Comparison of ENCODE assay signal across 25 mouse cellular contexts in the genomic region with DNA sequence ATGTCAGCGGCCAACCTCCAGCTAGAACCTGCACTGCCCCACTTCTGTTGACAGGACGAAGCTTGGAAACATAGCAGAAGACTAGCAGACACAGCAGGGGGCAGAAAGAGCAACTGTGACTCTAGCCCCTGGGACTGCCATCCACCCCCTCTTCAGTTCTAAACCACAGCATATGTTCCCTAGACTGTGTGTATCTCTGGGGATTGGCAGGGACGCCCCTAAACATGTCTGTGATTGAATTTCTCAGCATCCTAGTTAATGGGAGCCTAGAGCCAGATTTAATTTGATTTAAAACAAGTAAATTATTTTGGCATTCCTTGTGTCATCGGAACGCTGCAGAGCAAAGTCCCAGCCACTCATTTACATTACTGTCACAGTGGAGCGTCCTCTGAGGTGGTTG.
DNase-seq lines count a peak whose midpoint lies in the region; ATAC-seq and TF ChIP-seq lines count a peak whose summit lies in the region.
"Had no signal": no experiment of that assay in that cellular context is flagged by ENCODE, and none has a peak within 500 bp of the region (broad histone marks: within the 10 kb centered on the region; RNA-seq: fewer than 3 reads in every experiment).

No protein-coding gene starts in this region.

- H3K9me3 ChIP-seq in forebrain, embryonic 13.5 days (replicated peaks), result no peaks in the 10 kb centered on the region
- H3K9me3 ChIP-seq in forebrain, embryonic 12.5 days, result no peaks in the 10 kb centered on the region
- H3K9me3 ChIP-seq in forebrain, embryonic 15.5 days, result no peaks in the 10 kb centered on the region
- no peaks in the 10 kb centered on the region for H3K9me3 ChIP-seq in forebrain, embryonic 11.5 days (ENCODE audit: control insufficient read depth, low read length)
- H3K9me3 ChIP-seq: embryonic facial prominence, embryonic 13.5 days; embryonic facial prominence, embryonic 15.5 days had no signal

- H3K4me2 ChIP-seq in forebrain, embryonic 13.5 days, result no peak overlapping the region
- H3K4me2 ChIP-seq in forebrain, embryonic 12.5 days, result no peak overlapping the region
- H3K4me2 ChIP-seq in forebrain, embryonic 15.5 days (replicated peaks), result no peak overlapping the region
- H3K4me2 ChIP-seq in forebrain, embryonic 11.5 days (ENCODE audit: low read depth, low read length, severe bottlenecking), result no peak overlapping the region
- H3K4me2 ChIP-seq: embryonic facial prominence, embryonic 13.5 days; embryonic facial prominence, embryonic 15.5 days had no signal

- H3K9ac ChIP-seq in forebrain, embryonic 13.5 days, result no peak overlapping the region
- H3K9ac ChIP-seq in forebrain, embryonic 12.5 days, result no peak overlapping the region
- no peak overlapping the region for H3K9ac ChIP-seq in forebrain, embryonic 15.5 days (replicated peaks)
- H3K9ac ChIP-seq in forebrain, embryonic 11.5 days (ENCODE audit: low read length), result no peak overlapping the region
- H3K9ac ChIP-seq: embryonic facial prominence, embryonic 13.5 days; embryonic facial prominence, embryonic 15.5 days had no signal

- DNase-seq in forebrain, embryonic 11.5 days (ENCODE audit: low spot score), result no peak
- peak; percentile 16 for DNase-seq in layer of hippocampus, adult 9-11 months
- no peak for DNase-seq in layer of hippocampus, postnatal 10 days (ENCODE audit: low spot score in 2 of 2)
- DNase-seq in brain, embryonic 14.5 days (ENCODE audit: low read depth), result peak; percentile 52
- DNase-seq: adrenal gland, adult 8-10 months; adrenal gland, postnatal 14 days; adrenal gland, postnatal 36 days; B cell, adult 2 months; cerebellum, adult 11 months; cerebellum, adult 18-20 months; cerebellum, adult 8-10 months; cerebellum, adult 9-11 months; cerebellum, postnatal 14 days; cerebellum, postnatal 36 days; embryo, embryonic 11 days had no signal

- TF ChIP-seq POLR2A in brain, embryonic 14.5 days (IDR thresholded peaks at IDR 0.05; ENCODE audit: borderline replicate concordance, extremely low read depth, insufficient read depth, insufficient read length, poor library complexity, severe bottlenecking), result no peak

- no peak overlapping the region for H3K27ac ChIP-seq in forebrain, embryonic 13.5 days
- H3K27ac ChIP-seq in forebrain, embryonic 12.5 days, result no peak overlapping the region
- no peak overlapping the region for H3K27ac ChIP-seq in forebrain, embryonic 15.5 days (replicated peaks)
- no peak overlapping the region for H3K27ac ChIP-seq in forebrain, embryonic 11.5 days (ENCODE audit: low read depth, low read length)
- H3K27ac ChIP-seq: embryonic facial prominence, embryonic 13.5 days; embryonic facial prominence, embryonic 15.5 days had no signal

- H3K27me3 ChIP-seq in forebrain, embryonic 13.5 days, result no peaks in the 10 kb centered on the region
- no peaks in the 10 kb centered on the region for H3K27me3 ChIP-seq in forebrain, embryonic 12.5 days
- no peaks in the 10 kb centered on the region for H3K27me3 ChIP-seq in forebrain, embryonic 15.5 days
- H3K27me3 ChIP-seq in forebrain, embryonic 11.5 days (ENCODE audit: control insufficient read depth, insufficient read depth, low read length), result no peaks in the 10 kb centered on the region
- H3K27me3 ChIP-seq: embryonic facial prominence, embryonic 13.5 days; embryonic facial prominence, embryonic 15.5 days; Patski had no signal

- no peak for TF ChIP-seq CTCF in brain, embryonic 14.5 days (IDR thresholded peaks at IDR 0.05; ENCODE audit: borderline replicate concordance, extremely low read depth, insufficient read depth, insufficient read length)

- no peak overlapping the region for H3K4me3 ChIP-seq in forebrain, embryonic 13.5 days
- no peak overlapping the region for H3K4me3 ChIP-seq in forebrain, embryonic 12.5 days (replicated peaks)
- H3K4me3 ChIP-seq in forebrain, embryonic 15.5 days, result no peak overlapping the region
- no peak overlapping the region for H3K4me3 ChIP-seq in forebrain, embryonic 11.5 days (ENCODE audit: low read depth, low read length)
- H3K4me3 ChIP-seq: embryonic facial prominence, embryonic 13.5 days; embryonic facial prominence, embryonic 15.5 days; erythroblast, embryonic 14.5 days had no signal

- H3K4me1 ChIP-seq in forebrain, embryonic 13.5 days, result peaks cover 11% of the 10 kb centered on the region
- peaks cover 12% of the 10 kb centered on the region for H3K4me1 ChIP-seq in forebrain, embryonic 12.5 days
- H3K4me1 ChIP-seq in forebrain, embryonic 15.5 days, result no peaks in the 10 kb centered on the region
- H3K4me1 ChIP-seq in forebrain, embryonic 11.5 days (replicated peaks; ENCODE audit: control insufficient read depth, insufficient read depth, low read length), result no peaks in the 10 kb centered on the region
- H3K4me1 ChIP-seq: embryonic facial prominence, embryonic 15.5 days had no signal

- H3K36me3 ChIP-seq in forebrain, embryonic 13.5 days (ENCODE audit: poor library complexity, severe bottlenecking), result no peaks in the 10 kb centered on the region
- no peaks in the 10 kb centered on the region for H3K36me3 ChIP-seq in forebrain, embryonic 12.5 days (replicated peaks)
- H3K36me3 ChIP-seq in forebrain, embryonic 15.5 days, result no peaks in the 10 kb centered on the region
- no peaks in the 10 kb centered on the region for H3K36me3 ChIP-seq in forebrain, embryonic 11.5 days (ENCODE audit: control insufficient read depth, insufficient read depth, low read length)
- H3K36me3 ChIP-seq: embryonic facial prominence, embryonic 13.5 days; embryonic facial prominence, embryonic 15.5 days; G1E had no signal

- ATAC-seq in forebrain, embryonic 13.5 days, result 0 out of 2 replicates have a peak, but pooled peaks have one; percentile 38
- no peak for ATAC-seq in forebrain, embryonic 12.5 days (ENCODE audit: low FRiP score)
- peak; percentile 55; the same call in 1 of the 2 replicates for ATAC-seq in forebrain, embryonic 15.5 days (replicated peaks)
- ATAC-seq in forebrain, embryonic 11.5 days (replicated peaks; ENCODE audit: low FRiP score), result no peak
- ATAC-seq: activated CD4-positive, CD25-positive, alpha-beta regulatory T cell, adult 4 months; CD4-positive, CD25-positive, alpha-beta regulatory T cell, adult 4 months; Patski had no signal

- WGBS in forebrain, embryonic 13.5 days, result 79% methylated on average over 6 of the region's 6 CpGs
- WGBS in forebrain, embryonic 12.5 days, result 90% methylated on average over 6 of the region's 6 CpGs
- WGBS in forebrain, embryonic 15.5 days, result 68% methylated on average over 6 of the region's 6 CpGs
- 90% methylated on average over 6 of the region's 6 CpGs for WGBS in forebrain, embryonic 11.5 days

Comparison
In these comparisons a context has a peak if more than half of its experiments do, and no peak if none do; other contexts are left out.
1. ATAC-seq: peak in forebrain, embryonic 13.5 days (single experiment) and forebrain, embryonic 15.5 days (single experiment); none in forebrain, embryonic 12.5 days (single experiment) and forebrain, embryonic 11.5 days (single experiment).
2. DNase-seq: peak in layer of hippocampus, adult 9-11 months (single experiment) and brain, embryonic 14.5 days (single experiment); none in forebrain, embryonic 11.5 days (single experiment) and layer of hippocampus, postnatal 10 days (0 of 2).